Mouse (Mus musculus) monocyte, adult 2 months (primary cell): ENCODE results near the gene Gm3646.

Experiments
- DNase-seq, 2 experiments: peaks; one replicate each; pipeline ENCODE4 v3.0.0; 2022; ENCODE audit warnings: low spot score in 2 of 2, low read depth in 1 of 2

Gene Gm3646

GRCm38 (mm10) chr1:39781835-39782234, 23.3 kb downstream of the Gm3646 start:
- DNase-seq, result no peak

GRCm38 (mm10) chr1:39779111-39779980, 25.8 kb downstream of the Gm3646 start:
- DNase-seq, result no peak

GRCm38 (mm10) chr1:39773991-39774729, 31.0 kb downstream of the Gm3646 start:
- no peak for DNase-seq

GRCm38 (mm10) chr1:39773551-39773950, 31.6 kb downstream of the Gm3646 start:
- no peak for DNase-seq

GRCm38 (mm10) chr1:39772401-39773095, 32.6 kb downstream of the Gm3646 start:
- DNase-seq, result no peak

- DNase-seq, result no peak
These were observed 34.7 kb downstream of the Gm3646 start for GRCm38 (mm10) chr1:39770436-39770835.

- DNase-seq, result no peak
These were observed 37.1 kb downstream of the Gm3646 start for GRCm38 (mm10) chr1:39768017-39768416.

- no peak for DNase-seq
These were observed 39.2 kb downstream of the Gm3646 start for GRCm38 (mm10) chr1:39765854-39766493.

- peak in 1 of 2 experiments; percentile 48 for DNase-seq
These were observed 43.1 kb downstream of the Gm3646 start for GRCm38 (mm10) chr1:39762025-39762370.

GRCm38 (mm10) chr1:39761211-39762024, 43.7 kb downstream of the Gm3646 start:
- no peak for DNase-seq

- DNase-seq, result no peak
These were observed 44.9 kb downstream of the Gm3646 start for GRCm38 (mm10) chr1:39760181-39760715.

- DNase-seq, result no peak
These were observed 45.6 kb downstream of the Gm3646 start for GRCm38 (mm10) chr1:39759231-39760175.

GRCm38 (mm10) chr1:39758244-39758643, 46.9 kb downstream of the Gm3646 start:
- DNase-seq, result no peak

- no peak for DNase-seq
These were observed 48.2 kb downstream of the Gm3646 start for GRCm38 (mm10) chr1:39756952-39757351.

GRCm38 (mm10) chr1:39754224-39754957, 50.7 kb downstream of the Gm3646 start:
- no peak for DNase-seq
